Mouse (Mus musculus): ENCODE data around the gene Tmed11.

DNA sequence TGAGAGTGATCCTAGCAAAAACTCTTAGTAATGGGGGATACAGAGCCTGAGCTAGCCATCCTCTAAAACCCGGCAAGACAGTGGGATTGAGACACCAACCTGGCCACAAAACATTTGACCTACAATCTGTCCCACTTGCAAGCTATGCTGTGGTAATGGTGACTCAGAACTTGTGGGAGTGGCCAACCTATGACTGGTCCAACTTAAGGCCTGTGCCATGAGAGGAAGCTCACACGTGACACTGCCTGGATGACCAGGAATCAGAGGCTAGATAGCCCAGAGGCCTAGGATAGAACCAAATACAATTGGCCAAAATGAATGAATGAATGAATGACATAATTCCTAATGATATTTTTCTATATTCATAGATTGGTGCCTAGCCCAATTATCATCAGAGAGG, 53.3 kb downstream of the Tmed11 start:
- TF ChIP-seq POLR2A (IDR thresholded peaks at IDR 0.05; ENCODE audit: borderline replicate concordance, low read depth, low read length) (no peak), CTCF (IDR thresholded peaks at IDR 0.05; ENCODE audit: low read depth, low read length) (no peak)
